Mouse (Mus musculus) stomach, embryonic 16.5 days (tissue): ENCODE measurements around the gene Nfia. TPM values are rescaled to one million over a fixed set of nuclear protein-coding genes. Genes with fewer than 3 reads are reported as not detected.

Experiments used
- ATAC-seq: fragments of 200-750 bp; cut with Nextera tagmentation; 2 replicates; pipeline ENCODE4 v1.8.0; 2017; ENCODE audit warnings: moderate number of reproducible peaks, moderate TSS enrichment; ENCODE audit not compliant: insufficient read depth, low FRiP score
- H3K27ac ChIP-seq: fragments of 300-500 bp; sonication (generic); 2 replicates; pipeline ENCODE4 v1.5.1; 2014; ENCODE audit warnings: low read length
- H3K27me3 ChIP-seq: fragments of 300-500 bp; sonication (generic); 2 replicates; pipeline ENCODE4 v1.6.1; 2014; ENCODE audit warnings: low read length, control low read depth, mixed read lengths; ENCODE audit not compliant: control insufficient read depth, insufficient read depth
- H3K36me3 ChIP-seq: fragments of 300-500 bp; sonication (generic); 2 replicates; pipeline ENCODE4 v1.6.1; 2014; ENCODE audit warnings: low read length; ENCODE audit not compliant: control insufficient read depth, insufficient read depth
- H3K4me1 ChIP-seq: fragments of 300-500 bp; sonication (generic); 2 replicates; pipeline ENCODE4 v1.6.1; 2014; ENCODE audit warnings: low read length, control low read depth, mixed read lengths; ENCODE audit not compliant: control insufficient read depth, insufficient read depth
- H3K4me2 ChIP-seq: fragments of 300-500 bp; sonication (generic); 2 replicates; pipeline ENCODE4 v1.6.1; 2014; ENCODE audit warnings: low read depth, low read length, mixed read lengths
- H3K4me3 ChIP-seq: fragments of 300-500 bp; sonication (generic); replicated peaks from 2 replicates; pipeline ENCODE4 v1.5.1; 2014; ENCODE audit warnings: mild to moderate bottlenecking, low read length
- H3K9ac ChIP-seq: fragments of 300-500 bp; sonication (generic); 2 replicates; pipeline ENCODE4 v1.6.1; 2014; ENCODE audit warnings: low read length
- H3K9me3 ChIP-seq: fragments of 300-500 bp; sonication (generic); replicated peaks from 2 replicates; pipeline ENCODE4 v1.6.1; 2016; ENCODE audit warnings: low read length, control low read depth; ENCODE audit not compliant: control insufficient read depth
- WGBS: fragments of 180-500 bp; shearing (Covaris S2); extraction: QIAGEN DNeasy Blood & Tissue Kit; methylation state at CpG from one replicate; pipeline ENCODE4 v1.1.7; 2014; 5-methylcytosine and 5-hydroxymethylcytosine counted together
- polyA plus RNA-seq: library from polyadenylated mRNA; unstranded; fragments of >200 nt; fragmentation: Nextera tagmentation; extraction: Ambion mirVana; gene quantifications from 2 replicates; pipeline ENCODE4 v1.2.1, GENCODE M21; 2015

Nfia gene
- polyA plus RNA-seq, 1 experiment from 2014 or later, result 45.1 TPM

GRCm38 (mm10) chr4:98109911-98110310 lies 337.4 kb downstream of the Nfia start:
- no peaks in the 10 kb centered on the region for H3K9me3 ChIP-seq
- H3K4me2 ChIP-seq, result no peak overlapping the region
- peaks cover 38% of the 10 kb centered on the region for H3K4me1 ChIP-seq
- no peaks in the 10 kb centered on the region for H3K27me3 ChIP-seq
- no peak for ATAC-seq
- 85% methylated on average over 4 of the region's 4 CpGs for WGBS
- no peaks in the 10 kb centered on the region for H3K36me3 ChIP-seq
- H3K4me3 ChIP-seq, result no peak overlapping the region
- no peak overlapping the region for H3K27ac ChIP-seq
- H3K9ac ChIP-seq, result no peak overlapping the region

GRCm38 (mm10) chr4:98113289-98114024 lies 340.9 kb downstream of the Nfia start:
- no peaks in the 10 kb centered on the region for H3K9me3 ChIP-seq
- WGBS, result 83% methylated on average over 10 of the region's 10 CpGs
- no peak overlapping the region for H3K9ac ChIP-seq
- peaks cover 8% of the 10 kb centered on the region for H3K4me1 ChIP-seq
- H3K4me3 ChIP-seq, result no peak overlapping the region
- no peak overlapping the region for H3K27ac ChIP-seq
- no peaks in the 10 kb centered on the region for H3K27me3 ChIP-seq
- no peak overlapping the region for H3K4me2 ChIP-seq
- ATAC-seq, result no peak
- no peaks in the 10 kb centered on the region for H3K36me3 ChIP-seq

- Histone ChIP-seq H3K36me3 (no peaks in the 10 kb centered on the region), H3K27ac (no peak overlapping the region), H3K9ac (no peak overlapping the region), H3K4me1 (no peaks in the 10 kb centered on the region), H3K4me2 (no peak overlapping the region), H3K27me3 (no peaks in the 10 kb centered on the region), H3K4me3 (no peak overlapping the region), H3K9me3 (no peaks in the 10 kb centered on the region)
- 69% methylated on average over 2 of the region's 2 CpGs for WGBS
- no peak for ATAC-seq
Measured at GRCm38 (mm10) chr4:98114966-98115365, 342.4 kb downstream of the Nfia start.

- Histone ChIP-seq H3K27me3 (no peaks in the 10 kb centered on the region), H3K4me1 (no peaks in the 10 kb centered on the region), H3K27ac (no peak overlapping the region), H3K4me2 (no peak overlapping the region), H3K9me3 (no peaks in the 10 kb centered on the region), H3K36me3 (no peaks in the 10 kb centered on the region), H3K9ac (no peak overlapping the region), H3K4me3 (no peak overlapping the region)
- no peak for ATAC-seq
- 92% methylated on average over 4 of the region's 4 CpGs for WGBS
Measured at GRCm38 (mm10) chr4:98115401-98115800, 342.9 kb downstream of the Nfia start.

GRCm38 (mm10) chr4:98116046-98116445 lies 343.5 kb downstream of the Nfia start:
- Histone ChIP-seq H3K4me3 (no peak overlapping the region), H3K36me3 (no peaks in the 10 kb centered on the region), H3K27me3 (no peaks in the 10 kb centered on the region), H3K4me1 (no peaks in the 10 kb centered on the region), H3K27ac (no peak overlapping the region), H3K9me3 (no peaks in the 10 kb centered on the region), H3K9ac (no peak overlapping the region), H3K4me2 (no peak overlapping the region)
- no peak for ATAC-seq
- WGBS, result 88% methylated on average over 7 of the region's 7 CpGs

GRCm38 (mm10) chr4:98118126-98118525 lies 345.6 kb downstream of the Nfia start:
- no peak overlapping the region for H3K27ac ChIP-seq
- no peaks in the 10 kb centered on the region for H3K27me3 ChIP-seq
- no peak overlapping the region for H3K9ac ChIP-seq
- no peaks in the 10 kb centered on the region for H3K9me3 ChIP-seq
- H3K4me2 ChIP-seq, result no peak overlapping the region
- ATAC-seq, result no peak
- no peaks in the 10 kb centered on the region for H3K36me3 ChIP-seq
- H3K4me3 ChIP-seq, result no peak overlapping the region
- WGBS, result 70% methylated on average over 3 of the region's 3 CpGs
- H3K4me1 ChIP-seq, result no peaks in the 10 kb centered on the region

- Histone ChIP-seq H3K4me1 (no peaks in the 10 kb centered on the region), H3K4me3 (no peak overlapping the region), H3K27me3 (no peaks in the 10 kb centered on the region), H3K9ac (no peak overlapping the region), H3K36me3 (no peaks in the 10 kb centered on the region), H3K9me3 (no peaks in the 10 kb centered on the region), H3K27ac (no peak overlapping the region; the same call in 1 of the 2 replicates), H3K4me2 (no peak overlapping the region)
- ATAC-seq, result no peak
- 72% methylated on average over 10 of the region's 10 CpGs for WGBS
Measured at GRCm38 (mm10) chr4:98118761-98119675, 346.5 kb downstream of the Nfia start.

- no peak for ATAC-seq
- no peak overlapping the region for H3K9ac ChIP-seq
- 70% methylated on average over 3 of the region's 3 CpGs for WGBS
Measured at GRCm38 (mm10) chr4:98119949-98120531, 347.5 kb downstream of the Nfia start.

More at GRCm38 (mm10) chr4:98119949-98120531, 347.5 kb downstream of the Nfia start:
- Histone ChIP-seq H3K4me2 (no peak overlapping the region), H3K27ac (no peak overlapping the region), H3K4me1 (no peaks in the 10 kb centered on the region), H3K27me3 (no peaks in the 10 kb centered on the region), H3K4me3 (no peak overlapping the region), H3K9me3 (no peaks in the 10 kb centered on the region), H3K36me3 (no peaks in the 10 kb centered on the region)
